Mouse (Mus musculus) limb, embryonic 10.5 days (tissue): Measurements from ENCODE around the gene Ugt2b35. TPM values are rescaled to one million over a fixed set of nuclear protein-coding genes. Genes with fewer than 3 reads are reported as not detected.
"Not testable (repeated sequence)": the region's sequence is repeated elsewhere in the genome, so short reads cannot be mapped to it uniquely, and the experiment has no call there.

Experiments
- DNase-seq: peaks from one replicate; pipeline ENCODE4 v3.0.0-alpha.2; 2017; ENCODE audit warnings: low spot score
- H3K27ac ChIP-seq: fragments of 300-500 bp; sonication (generic); 2 replicates; pipeline ENCODE4 v1.5.1; 2016; ENCODE audit warnings: mild to moderate bottlenecking
- H3K27me3 ChIP-seq: fragments of 300-500 bp; sonication (generic); 2 replicates; pipeline ENCODE4 v1.6.1; 2016; ENCODE audit warnings: low read depth, mild to moderate bottlenecking; ENCODE audit not compliant: poor library complexity, severe bottlenecking
- H3K36me3 ChIP-seq: fragments of 300-500 bp; sonication (generic); 2 replicates; pipeline ENCODE4 v1.6.1; 2016; ENCODE audit warnings: mild to moderate bottlenecking, moderate library complexity
- H3K4me1 ChIP-seq: fragments of 300-500 bp; sonication (generic); 2 replicates; pipeline ENCODE4 v1.6.1; 2016
- H3K4me3 ChIP-seq: fragments of 300-500 bp; sonication (generic); 2 replicates; pipeline ENCODE4 v1.5.1; 2016; ENCODE audit warnings: mild to moderate bottlenecking, moderate library complexity
- H3K9me3 ChIP-seq: fragments of 300-500 bp; sonication (generic); replicated peaks from 2 replicates; pipeline ENCODE4 v1.6.1; 2016; ENCODE audit warnings: mild to moderate bottlenecking
- WGBS: fragments of 180-500 bp; shearing (Covaris S2); methylation state at CpG from one replicate; pipeline ENCODE4 v1.1.7; 2016; 5-methylcytosine and 5-hydroxymethylcytosine counted together
- polyA plus RNA-seq: library from polyadenylated mRNA; unstranded; fragments of >200 nt; fragmentation: Nextera tagmentation; extraction: Ambion mirVana; gene quantifications from 2 replicates; pipeline ENCODE4 v1.2.1, GENCODE M21; 2016

Gene Ugt2b35
- polyA plus RNA-seq, result not detected in 2 replicates

DNA sequence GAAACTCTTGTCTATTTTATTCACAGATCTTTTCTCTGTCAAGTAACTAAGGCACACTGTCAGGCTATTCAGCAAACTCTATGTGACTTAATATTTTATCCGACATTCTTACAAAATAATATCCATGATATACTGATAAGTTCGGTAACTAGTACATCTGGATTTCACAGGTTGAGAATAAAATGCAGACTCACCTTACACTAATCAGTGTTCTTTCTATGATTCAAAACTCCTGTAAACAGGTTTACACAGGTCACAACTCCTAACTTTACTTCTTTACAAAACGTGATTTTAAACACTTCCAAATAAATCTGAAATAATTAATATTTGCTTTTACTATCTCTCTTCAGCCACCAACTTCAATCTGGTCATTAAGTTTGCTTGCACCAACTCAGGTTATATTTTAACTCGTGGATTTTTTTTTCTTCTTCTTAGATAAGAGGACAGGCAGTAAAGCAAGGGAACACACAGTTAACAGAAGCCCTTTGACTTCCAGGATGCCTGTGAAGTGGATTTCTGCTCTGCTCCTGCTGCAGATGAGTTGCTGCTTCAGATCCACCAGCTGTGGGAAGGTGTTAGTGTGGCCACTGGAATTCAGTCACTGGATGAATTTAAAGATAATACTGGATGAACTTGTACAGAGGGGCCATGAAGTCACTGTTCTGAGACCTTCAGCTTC lies at the start of gene Ugt2b35:
Gene Ugt2b35, plus strand, starts transcription at position 466 of the 679 bp plus-strand sequence.
- 78% methylated on average over 4 of the region's 4 CpGs for WGBS
- no peak within 1 kb of the TSS for H3K27ac ChIP-seq
- H3K36me3 ChIP-seq, result no peaks in the 10 kb centered on the region
- no peaks in the 10 kb centered on the region for H3K27me3 ChIP-seq
- no peaks in the 10 kb centered on the region for H3K4me1 ChIP-seq
- DNase-seq, result no peak
- no peaks in the 10 kb centered on the region for H3K9me3 ChIP-seq
- no peak within 1 kb of the TSS for H3K4me3 ChIP-seq

DNA sequence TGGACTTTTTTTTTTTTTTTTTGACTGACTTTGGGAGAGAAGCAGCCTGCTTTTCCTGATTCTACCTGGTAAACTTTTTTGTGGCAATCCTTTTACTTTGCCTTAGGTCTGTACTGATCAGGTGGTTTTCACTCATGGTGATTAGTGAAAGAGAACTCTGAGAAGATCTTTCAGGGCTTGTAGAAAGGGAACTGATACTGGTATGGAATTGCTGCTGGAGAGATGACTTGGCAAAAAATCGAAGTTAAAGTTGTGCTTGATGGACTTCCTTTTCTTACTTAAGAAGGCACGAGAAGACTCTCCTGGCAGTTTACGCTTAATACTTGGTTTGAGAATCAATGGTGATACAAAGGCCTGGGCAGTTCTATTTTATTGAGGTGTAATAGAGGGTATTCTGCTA lies 40.2 kb upstream of the Ugt2b35 start:
- Histone ChIP-seq H3K27ac (no peak overlapping the region), H3K36me3 (no peaks in the 10 kb centered on the region), H3K4me1 (no peaks in the 10 kb centered on the region), H3K4me3 (no peak overlapping the region), H3K27me3 (no peaks in the 10 kb centered on the region), H3K9me3 (no peaks in the 10 kb centered on the region)
- WGBS, result 82% methylated on average over 3 of the region's 3 CpGs
- DNase-seq, result no peak

DNA sequence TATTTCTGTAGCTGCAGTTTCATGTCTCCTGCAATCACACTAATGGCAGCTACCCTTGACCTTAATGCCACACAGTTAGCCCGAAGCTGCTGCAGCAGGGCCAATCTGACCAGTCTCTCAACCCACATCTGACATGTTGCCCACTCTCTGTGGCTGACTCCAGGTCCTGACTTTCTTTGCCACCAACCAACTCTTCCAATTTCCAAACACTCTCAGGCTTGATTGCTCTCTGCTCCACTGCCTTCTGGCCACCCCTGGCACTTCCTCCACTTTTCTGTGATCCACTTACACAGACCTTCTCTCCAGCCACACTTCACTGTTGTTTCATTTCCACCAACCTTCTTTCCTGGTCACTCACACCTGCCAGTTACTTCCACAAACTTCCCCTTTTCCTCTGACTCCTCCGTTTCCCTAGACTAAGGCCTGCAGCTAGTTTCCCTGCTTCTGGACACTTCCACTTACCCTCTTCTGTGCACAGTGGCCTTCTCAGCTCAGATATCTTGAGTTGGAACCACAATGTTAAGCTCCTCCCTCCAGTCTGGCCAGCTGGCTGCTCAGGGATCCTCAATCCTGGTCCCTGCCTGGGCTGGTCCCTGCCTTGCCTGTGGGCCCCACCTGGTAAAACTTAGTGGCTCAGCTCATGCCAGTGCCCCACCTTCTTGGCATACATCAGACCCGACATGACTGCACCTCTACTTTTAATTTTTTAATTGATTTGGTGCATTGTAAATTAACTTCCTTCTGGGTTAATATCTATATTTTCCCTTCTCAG lies 38.9 kb upstream of the Ugt2b35 start:
- Histone ChIP-seq H3K4me1 (no peaks in the 10 kb centered on the region), H3K4me3 (no peak overlapping the region), H3K27me3 (no peaks in the 10 kb centered on the region), H3K9me3 (no peaks in the 10 kb centered on the region), H3K27ac (no peak overlapping the region), H3K36me3 (no peaks in the 10 kb centered on the region)
- WGBS, result 78% methylated on average over 3 of the region's 3 CpGs
- no peak for DNase-seq

DNA sequence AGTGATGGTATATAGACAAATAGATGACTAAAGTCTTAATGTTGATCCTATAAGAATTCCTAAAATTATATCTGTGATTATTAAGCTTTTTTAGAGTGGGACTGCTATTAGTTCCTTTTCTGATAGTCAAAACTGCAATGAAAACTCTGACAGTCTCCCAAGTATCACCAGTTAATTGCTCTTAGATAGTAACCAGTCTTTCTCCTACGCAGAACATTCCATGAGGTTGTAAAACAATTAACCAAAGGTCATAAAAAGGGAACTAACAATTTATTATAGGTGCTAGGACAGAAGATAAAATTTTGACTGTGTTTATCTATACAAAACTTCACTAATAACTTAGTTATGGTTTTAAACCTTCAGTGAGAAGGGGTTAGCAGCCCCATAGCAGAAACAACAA lies 37.8 kb upstream of the Ugt2b35 start:
- H3K9me3 ChIP-seq, H3K36me3 ChIP-seq, DNase-seq, H3K27ac ChIP-seq, H3K4me3 ChIP-seq, H3K4me1 ChIP-seq, H3K27me3 ChIP-seq: not testable (repeated sequence)
- WGBS, result 13% methylated on average over 1 of the region's 1 CpGs

DNA sequence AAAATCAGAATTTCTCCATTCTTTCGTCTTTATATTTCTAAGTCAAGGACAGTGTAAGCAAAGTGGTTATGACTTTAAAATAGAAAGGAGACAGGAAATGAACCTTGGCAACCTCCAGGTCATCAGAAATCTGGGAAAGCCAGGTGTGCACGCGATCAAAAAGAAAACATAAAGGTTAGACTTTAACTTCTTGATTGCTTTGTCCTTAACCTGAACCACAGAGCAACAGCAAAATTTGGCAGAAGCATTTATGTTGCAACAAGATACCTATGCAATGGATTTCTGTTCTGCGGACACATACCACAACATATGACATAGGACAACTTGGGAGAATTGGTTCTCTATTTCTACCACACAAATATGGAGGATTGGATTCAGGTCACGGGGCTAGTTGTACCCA lies 33.4 kb upstream of the Ugt2b35 start:
- not testable (repeated sequence) for H3K27ac ChIP-seq, H3K9me3 ChIP-seq, H3K4me3 ChIP-seq, H3K36me3 ChIP-seq, H3K4me1 ChIP-seq, H3K27me3 ChIP-seq, DNase-seq
- 92% methylated on average over 5 of the region's 5 CpGs for WGBS

DNA sequence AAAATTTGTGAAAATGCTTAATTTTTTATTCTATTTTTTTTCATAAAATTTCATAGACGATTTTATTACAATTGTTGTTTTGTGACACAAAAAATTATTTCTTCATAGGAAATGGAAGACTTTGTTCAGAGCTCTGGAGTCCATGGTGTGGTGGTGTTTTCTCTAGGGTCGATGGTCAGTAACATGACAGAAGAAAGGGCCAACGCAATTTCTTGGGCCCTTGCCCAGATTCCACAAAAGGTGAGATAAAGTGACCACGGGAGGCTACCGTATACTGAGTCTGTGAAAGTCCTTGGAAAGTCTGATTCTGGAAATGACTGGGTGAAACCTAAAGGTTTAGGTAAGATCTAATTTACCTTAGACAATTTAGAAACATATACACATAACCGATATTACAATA lies 4.1 kb downstream of the Ugt2b35 start:
- 88% methylated on average over 6 of the region's 6 CpGs for WGBS
- no peaks in the 10 kb centered on the region for H3K27me3 ChIP-seq

DNA sequence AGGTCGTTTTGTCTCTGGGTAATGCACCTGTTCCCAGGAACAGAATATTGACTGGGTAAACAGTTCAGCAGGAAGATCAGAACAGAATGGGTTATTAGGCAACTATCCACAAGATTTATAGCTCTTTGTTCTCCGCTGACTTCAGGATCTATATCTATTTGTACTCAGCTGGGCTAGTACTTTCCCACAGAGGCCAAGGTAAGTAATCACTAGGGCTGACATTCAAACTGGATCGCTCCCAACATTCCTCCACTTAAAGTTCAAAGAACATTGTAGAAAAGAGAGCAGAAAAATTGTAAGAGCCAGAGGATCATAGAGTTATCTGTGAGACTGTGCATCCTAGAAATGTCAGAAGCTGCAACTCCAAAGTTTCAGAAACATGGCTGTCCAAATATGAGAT lies 14.8 kb downstream of the Ugt2b35 start:
- Histone ChIP-seq H3K27me3 (no peaks in the 10 kb centered on the region), H3K27ac (no peak overlapping the region), H3K4me1 (no peaks in the 10 kb centered on the region), H3K4me3 (no peak overlapping the region), H3K36me3 (no peaks in the 10 kb centered on the region), H3K9me3 (no peaks in the 10 kb centered on the region)
- DNase-seq, result no peak
- WGBS, result 87% methylated on average over 3 of the region's 3 CpGs

More for the DNA sequence above, 4.1 kb downstream of the Ugt2b35 start:
- Histone ChIP-seq H3K4me3 (no peak overlapping the region), H3K27ac (no peak overlapping the region), H3K4me1 (no peaks in the 10 kb centered on the region), H3K36me3 (no peaks in the 10 kb centered on the region), H3K9me3 (no peaks in the 10 kb centered on the region)
- DNase-seq, result no peak

DNA sequence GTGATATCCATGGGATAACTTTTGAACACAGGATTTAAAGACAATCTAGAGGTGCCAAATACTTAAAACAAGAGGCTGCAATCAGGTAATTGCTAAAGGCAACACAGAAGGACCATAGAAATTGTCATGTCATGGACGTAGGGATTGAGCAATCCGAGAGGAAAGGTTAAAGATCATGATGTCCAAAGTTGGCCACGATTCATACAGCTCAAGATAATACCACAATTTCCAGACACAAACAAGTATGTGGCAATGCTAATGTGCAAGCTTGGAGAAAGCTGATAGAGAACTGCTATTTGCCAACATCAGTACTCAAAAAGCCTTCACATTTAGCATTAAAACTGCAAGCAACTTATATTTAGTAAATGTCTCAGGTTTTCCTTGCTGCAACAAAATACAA lies 26.7 kb downstream of the Ugt2b35 start:
- no peak overlapping the region for H3K27ac ChIP-seq
- no peaks in the 10 kb centered on the region for H3K36me3 ChIP-seq
- WGBS, result 93% methylated on average over 3 of the region's 3 CpGs
- H3K27me3 ChIP-seq, result no peaks in the 10 kb centered on the region
- H3K4me1 ChIP-seq, result no peaks in the 10 kb centered on the region
- H3K9me3 ChIP-seq, result no peaks in the 10 kb centered on the region
- DNase-seq, result no peak
- H3K4me3 ChIP-seq, result no peak overlapping the region

DNA sequence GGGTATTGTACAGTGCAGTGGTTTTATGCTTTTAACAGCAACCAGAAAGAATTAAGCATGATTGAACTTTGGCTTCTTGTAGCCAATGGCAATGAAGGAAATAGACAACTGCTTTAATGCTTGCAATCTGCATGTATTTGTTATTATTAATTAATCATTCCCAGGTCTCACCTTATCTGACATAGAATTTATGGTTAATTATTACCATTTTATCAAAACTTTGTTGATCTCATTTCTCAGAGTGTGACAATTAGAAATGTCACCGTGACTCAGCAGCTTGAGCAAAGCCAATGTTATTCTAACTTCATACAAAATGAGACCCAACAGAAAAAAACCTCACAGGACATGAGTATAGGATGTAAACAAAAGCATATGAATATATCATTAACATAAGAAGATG lies 30.0 kb downstream of the Ugt2b35 start:
- H3K27me3 ChIP-seq, result no peaks in the 10 kb centered on the region
- H3K36me3 ChIP-seq, result no peaks in the 10 kb centered on the region
- H3K9me3 ChIP-seq, result no peaks in the 10 kb centered on the region
- WGBS, result 93% methylated on average over 1 of the region's 1 CpGs
- H3K4me3 ChIP-seq, result no peak overlapping the region
- no peaks in the 10 kb centered on the region for H3K4me1 ChIP-seq
- no peak overlapping the region for H3K27ac ChIP-seq
- DNase-seq, result no peak

Other genes with a start within 250 kb of the Ugt2b35 start
- gene Ythdc1, start 196.6 kb upstream of the Ugt2b35 start, polyA plus RNA-seq, result 34.8 and 43.0 TPM in 2 replicates
- gene Ugt2b34, start 93.9 kb upstream of the Ugt2b35 start, polyA plus RNA-seq, result not detected in 2 replicates
- not detected in 2 replicates for gene Ugt2b1, start 74.3 kb upstream of the Ugt2b35 start, polyA plus RNA-seq
- gene Ugt2b36, start 91.7 kb downstream of the Ugt2b35 start, polyA plus RNA-seq, result not detected in 2 replicates
- gene Ugt2b5, start 139.5 kb downstream of the Ugt2b35 start, polyA plus RNA-seq, result not detected in 2 replicates